Mouse (Mus musculus): ENCODE data around the gene Ulk4. TPM values are rescaled to one million over a fixed set of nuclear protein-coding genes. Genes with fewer than 3 reads are reported as not detected.

Gene Ulk4
- polyA plus RNA-seq, 1 experiment: 2.9 TPM

- no peaks in the 10 kb centered on the region for H3K4me1 ChIP-seq (replicated peaks; ENCODE audit: control insufficient read depth, insufficient read depth, low read length)
- no peaks in the 10 kb centered on the region for H3K36me3 ChIP-seq (ENCODE audit: control insufficient read depth, insufficient read depth, low read length)
- 99% methylated on average over 3 of the region's 3 CpGs for WGBS
- H3K27ac ChIP-seq (ENCODE audit: control insufficient read depth, insufficient read depth, low read length): no peak overlapping the region
- no peak for DNase-seq
- TF ChIP-seq POLR2A (IDR thresholded peaks at IDR 0.05; ENCODE audit: control insufficient read depth, extremely low read depth, insufficient read depth, low read length, poor library complexity) (no peak), CTCF (IDR thresholded peaks at IDR 0.05; ENCODE audit: borderline replicate concordance, control insufficient read depth, extremely low read depth, insufficient read depth, low read length, poor library complexity) (no peak)
- no peak overlapping the region for H3K4me3 ChIP-seq (ENCODE audit: control insufficient read depth, insufficient read depth, low read length)
- no peaks in the 10 kb centered on the region for H3K27me3 ChIP-seq (ENCODE audit: control insufficient read depth, insufficient read depth, low read length)
Observed at GRCm38 (mm10) chr9:120986255-120986654, 290.7 kb downstream of the Ulk4 start.

- Histone ChIP-seq H3K27me3 (ENCODE audit: control insufficient read depth, insufficient read depth, low read length) (no peaks in the 10 kb centered on the region), H3K27ac (ENCODE audit: control insufficient read depth, insufficient read depth, low read length) (no peak overlapping the region), H3K4me3 (ENCODE audit: control insufficient read depth, insufficient read depth, low read length) (no peak overlapping the region), H3K36me3 (ENCODE audit: control insufficient read depth, insufficient read depth, low read length) (no peaks in the 10 kb centered on the region), H3K4me1 (replicated peaks; ENCODE audit: control insufficient read depth, insufficient read depth, low read length) (no peaks in the 10 kb centered on the region)
- no peak for TF ChIP-seq POLR2A (IDR thresholded peaks at IDR 0.05; ENCODE audit: control insufficient read depth, extremely low read depth, insufficient read depth, low read length, poor library complexity)
- no peak for TF ChIP-seq CTCF (IDR thresholded peaks at IDR 0.05; ENCODE audit: borderline replicate concordance, control insufficient read depth, extremely low read depth, insufficient read depth, low read length, poor library complexity)
- WGBS: 94% methylated on average over 5 of the region's 5 CpGs
- no peak for DNase-seq
Observed at GRCm38 (mm10) chr9:120985524-120985923, 291.5 kb downstream of the Ulk4 start.

GRCm38 (mm10) chr9:120985009-120985408, 292.0 kb downstream of the Ulk4 start:
- Histone ChIP-seq H3K27me3 (ENCODE audit: control insufficient read depth, insufficient read depth, low read length) (no peaks in the 10 kb centered on the region), H3K36me3 (ENCODE audit: control insufficient read depth, insufficient read depth, low read length) (no peaks in the 10 kb centered on the region), H3K27ac (ENCODE audit: control insufficient read depth, insufficient read depth, low read length) (no peak overlapping the region), H3K4me1 (replicated peaks; ENCODE audit: control insufficient read depth, insufficient read depth, low read length) (no peaks in the 10 kb centered on the region), H3K4me3 (ENCODE audit: control insufficient read depth, insufficient read depth, low read length) (no peak overlapping the region)
- WGBS: 96% methylated on average over 5 of the region's 5 CpGs
- DNase-seq: no peak
- TF ChIP-seq CTCF (IDR thresholded peaks at IDR 0.05; ENCODE audit: borderline replicate concordance, control insufficient read depth, extremely low read depth, insufficient read depth, low read length, poor library complexity): no peak
- TF ChIP-seq POLR2A (IDR thresholded peaks at IDR 0.05; ENCODE audit: control insufficient read depth, extremely low read depth, insufficient read depth, low read length, poor library complexity): no peak

GRCm38 (mm10) chr9:120984509-120984908, 292.5 kb downstream of the Ulk4 start:
- Histone ChIP-seq H3K27me3 (ENCODE audit: control insufficient read depth, insufficient read depth, low read length) (no peaks in the 10 kb centered on the region), H3K27ac (ENCODE audit: control insufficient read depth, insufficient read depth, low read length) (no peak overlapping the region), H3K4me1 (replicated peaks; ENCODE audit: control insufficient read depth, insufficient read depth, low read length) (no peaks in the 10 kb centered on the region), H3K36me3 (ENCODE audit: control insufficient read depth, insufficient read depth, low read length) (no peaks in the 10 kb centered on the region), H3K4me3 (ENCODE audit: control insufficient read depth, insufficient read depth, low read length) (no peak overlapping the region)
- no peak for TF ChIP-seq CTCF (IDR thresholded peaks at IDR 0.05; ENCODE audit: borderline replicate concordance, control insufficient read depth, extremely low read depth, insufficient read depth, low read length, poor library complexity)
- no peak for TF ChIP-seq POLR2A (IDR thresholded peaks at IDR 0.05; ENCODE audit: control insufficient read depth, extremely low read depth, insufficient read depth, low read length, poor library complexity)
- 64% methylated on average over 5 of the region's 5 CpGs for WGBS
- DNase-seq: no peak

GRCm38 (mm10) chr9:120983849-120984248, 293.1 kb downstream of the Ulk4 start:
- WGBS: 98% methylated on average over 8 of the region's 8 CpGs
- Histone ChIP-seq H3K36me3 (ENCODE audit: control insufficient read depth, insufficient read depth, low read length) (no peaks in the 10 kb centered on the region), H3K4me1 (replicated peaks; ENCODE audit: control insufficient read depth, insufficient read depth, low read length) (no peaks in the 10 kb centered on the region), H3K27me3 (ENCODE audit: control insufficient read depth, insufficient read depth, low read length) (no peaks in the 10 kb centered on the region), H3K4me3 (ENCODE audit: control insufficient read depth, insufficient read depth, low read length) (no peak overlapping the region), H3K27ac (ENCODE audit: control insufficient read depth, insufficient read depth, low read length) (no peak overlapping the region)
- DNase-seq: no peak
- TF ChIP-seq POLR2A (IDR thresholded peaks at IDR 0.05; ENCODE audit: control insufficient read depth, extremely low read depth, insufficient read depth, low read length, poor library complexity): no peak
- no peak for TF ChIP-seq CTCF (IDR thresholded peaks at IDR 0.05; ENCODE audit: borderline replicate concordance, control insufficient read depth, extremely low read depth, insufficient read depth, low read length, poor library complexity)

GRCm38 (mm10) chr9:120981777-120982176, 295.2 kb downstream of the Ulk4 start:
- no peak for DNase-seq
- Histone ChIP-seq H3K36me3 (ENCODE audit: control insufficient read depth, insufficient read depth, low read length) (no peaks in the 10 kb centered on the region), H3K27me3 (ENCODE audit: control insufficient read depth, insufficient read depth, low read length) (no peaks in the 10 kb centered on the region), H3K4me3 (ENCODE audit: control insufficient read depth, insufficient read depth, low read length) (no peak overlapping the region), H3K4me1 (replicated peaks; ENCODE audit: control insufficient read depth, insufficient read depth, low read length) (no peaks in the 10 kb centered on the region), H3K27ac (ENCODE audit: control insufficient read depth, insufficient read depth, low read length) (no peak overlapping the region)
- 55% methylated on average over 7 of the region's 7 CpGs for WGBS
- no peak for TF ChIP-seq CTCF (IDR thresholded peaks at IDR 0.05; ENCODE audit: borderline replicate concordance, control insufficient read depth, extremely low read depth, insufficient read depth, low read length, poor library complexity)
- TF ChIP-seq POLR2A (IDR thresholded peaks at IDR 0.05; ENCODE audit: control insufficient read depth, extremely low read depth, insufficient read depth, low read length, poor library complexity): no peak

GRCm38 (mm10) chr9:120976856-120977255, 300.1 kb downstream of the Ulk4 start:
- WGBS: 87% methylated on average over 4 of the region's 4 CpGs
- H3K36me3 ChIP-seq (ENCODE audit: control insufficient read depth, insufficient read depth, low read length): no peaks in the 10 kb centered on the region
- no peak for DNase-seq
- TF ChIP-seq POLR2A (IDR thresholded peaks at IDR 0.05; ENCODE audit: control insufficient read depth, extremely low read depth, insufficient read depth, low read length, poor library complexity): no peak
- TF ChIP-seq CTCF (IDR thresholded peaks at IDR 0.05; ENCODE audit: borderline replicate concordance, control insufficient read depth, extremely low read depth, insufficient read depth, low read length, poor library complexity): no peak
- no peaks in the 10 kb centered on the region for H3K4me1 ChIP-seq (replicated peaks; ENCODE audit: control insufficient read depth, insufficient read depth, low read length)
- H3K27me3 ChIP-seq (ENCODE audit: control insufficient read depth, insufficient read depth, low read length): no peaks in the 10 kb centered on the region
- no peak overlapping the region for H3K27ac ChIP-seq (ENCODE audit: control insufficient read depth, insufficient read depth, low read length)
- H3K4me3 ChIP-seq (ENCODE audit: control insufficient read depth, insufficient read depth, low read length): no peak overlapping the region

Data from thymus, adult 2 months (tissue).